Mouse (Mus musculus) heart, postnatal 0 days (tissue): ENCODE data around the gene Dnajc8. TPM values are rescaled to one million over a fixed set of nuclear protein-coding genes. Genes with fewer than 3 reads are reported as not detected.

ENCODE experiments used
- ATAC-seq: fragments of 200-750 bp; cut with Nextera tagmentation; 2 replicates; pipeline ENCODE4 v1.8.0; 2017; ENCODE audit warnings: low read depth, moderate number of reproducible peaks, moderate library complexity; ENCODE audit not compliant: insufficient read depth
- DNase-seq: peaks from one replicate; pipeline ENCODE4 v3.0.0-alpha.2; 2016; ENCODE audit warnings: low spot score
- H3K27ac ChIP-seq: fragments of 300-500 bp; sonication (generic); 2 replicates; pipeline ENCODE4 v1.5.1; 2014; ENCODE audit warnings: low read depth, mild to moderate bottlenecking
- H3K27me3 ChIP-seq: fragments of 300-500 bp; sonication (generic); 2 replicates; pipeline ENCODE4 v1.6.1; 2014; ENCODE audit warnings: low read length, mixed read lengths; ENCODE audit not compliant: control insufficient read depth, insufficient read depth
- H3K36me3 ChIP-seq: fragments of 300-500 bp; sonication (generic); replicated peaks from 2 replicates; pipeline ENCODE4 v1.6.1; 2014; ENCODE audit warnings: low read length, mixed read lengths; ENCODE audit not compliant: control insufficient read depth, insufficient read depth
- H3K4me1 ChIP-seq: fragments of 300-500 bp; sonication (generic); 2 replicates; pipeline ENCODE4 v1.6.1; 2014; ENCODE audit warnings: antibody characterized with exemption; ENCODE audit not compliant: control insufficient read depth, insufficient read depth
- H3K4me2 ChIP-seq: fragments of 300-500 bp; sonication (generic); 2 replicates; pipeline ENCODE4 v1.6.1; 2014; ENCODE audit warnings: low read depth, mild to moderate bottlenecking, low read length, moderate library complexity
- H3K4me3 ChIP-seq: fragments of 300-500 bp; sonication (generic); 2 replicates; pipeline ENCODE4 v1.5.1; 2014; ENCODE audit warnings: low read depth, low read length
- H3K9ac ChIP-seq: fragments of 300-500 bp; sonication (generic); replicated peaks from 2 replicates; pipeline ENCODE4 v1.6.1; 2014; ENCODE audit warnings: low read depth, low read length, mixed read lengths
- H3K9me3 ChIP-seq: fragments of 300-500 bp; sonication (generic); replicated peaks from 2 replicates; pipeline ENCODE4 v1.6.1; 2016; ENCODE audit warnings: low read length; ENCODE audit not compliant: control insufficient read depth
- CTCF ChIP-seq: IDR thresholded peaks from 2 replicates; pipeline ENCODE4 v1.5.1; 2016; ENCODE audit warnings: antibody characterized with exemption, control low read depth, low read depth
- EP300 ChIP-seq: IDR thresholded peaks from 2 replicates; pipeline ENCODE4 v1.6.1; 2016; ENCODE audit warnings: antibody characterized with exemption, low read depth
- WGBS: fragments of 180-500 bp; shearing (Covaris S2); extraction: QIAGEN DNeasy Blood & Tissue Kit; methylation state at CpG from one replicate; pipeline ENCODE4 v1.1.7; 2014; 5-methylcytosine and 5-hydroxymethylcytosine counted together
- polyA plus RNA-seq: library from polyadenylated mRNA; unstranded; fragments of >200 nt; fragmentation: Nextera tagmentation; extraction: Ambion mirVana; gene quantifications from 2 replicates; pipeline ENCODE4 v1.2.1, GENCODE M21; 2015
- total RNA-seq: library from RNA; depleted of rRNA; stranded (reverse); fragments of >200 nt; gene quantifications from 2 replicates; pipeline ENCODE4 v1.2.3, GENCODE M21; 2014; ENCODE audit warnings: low replicate concordance

Gene Dnajc8
- total and polyA plus RNA-seq, 2 experiments from 2014 or later, result 94.1 to 104 TPM

GRCm38 (mm10) chr4:132571190-132571589, 35.8 kb downstream of the Dnajc8 start:
- WGBS, result 87% methylated on average over 9 of the region's 9 CpGs
- no peak overlapping the region for H3K4me2 ChIP-seq
- DNase-seq, result no peak
- TF ChIP-seq EP300 (no peak), CTCF (no peak)
- no peak overlapping the region for H3K4me3 ChIP-seq
- no peaks in the 10 kb centered on the region for H3K9me3 ChIP-seq
- ATAC-seq, result no peak
- no peaks in the 10 kb centered on the region for H3K27me3 ChIP-seq
- peaks cover 7% of the 10 kb centered on the region for H3K4me1 ChIP-seq
- no peak overlapping the region for H3K27ac ChIP-seq
- H3K9ac ChIP-seq, result no peak overlapping the region
- H3K36me3 ChIP-seq, result no peaks in the 10 kb centered on the region

DNA sequence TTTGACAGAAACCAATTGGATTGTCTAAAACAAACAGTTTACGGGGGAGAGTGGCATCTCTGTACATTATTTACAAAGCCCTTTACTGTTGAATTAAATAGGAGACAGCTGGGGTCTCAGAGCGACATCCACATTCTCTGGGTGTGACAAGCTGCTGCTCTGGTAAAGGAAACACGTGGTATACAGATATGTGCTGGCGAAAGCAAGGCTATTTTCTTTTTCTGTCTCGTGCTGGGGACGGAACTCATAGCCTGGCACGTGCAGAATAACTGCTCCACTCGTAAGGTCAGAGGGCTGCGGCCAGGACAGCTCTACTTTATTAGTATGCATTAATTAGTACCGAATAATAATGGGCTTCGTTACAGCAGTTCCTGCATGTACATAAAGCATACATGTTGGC, 38.0 kb downstream of the Dnajc8 start:
- DNase-seq, result peak; percentile 79
- Histone ChIP-seq H3K27me3 (no peaks in the 10 kb centered on the region), H3K9me3 (no peaks in the 10 kb centered on the region), H3K36me3 (no peaks in the 10 kb centered on the region), H3K4me3 (no peak overlapping the region), H3K4me1 (peaks cover 7% of the 10 kb centered on the region), H3K9ac (no peak overlapping the region), H3K4me2 (peak overlapping the region; percentile 11; the same call in 1 of the 2 replicates), H3K27ac (no peak overlapping the region)
- 29% methylated on average over 11 of the region's 11 CpGs for WGBS
- TF ChIP-seq EP300 (no peak), CTCF (no peak)
- ATAC-seq, result peak; percentile 81

DNA sequence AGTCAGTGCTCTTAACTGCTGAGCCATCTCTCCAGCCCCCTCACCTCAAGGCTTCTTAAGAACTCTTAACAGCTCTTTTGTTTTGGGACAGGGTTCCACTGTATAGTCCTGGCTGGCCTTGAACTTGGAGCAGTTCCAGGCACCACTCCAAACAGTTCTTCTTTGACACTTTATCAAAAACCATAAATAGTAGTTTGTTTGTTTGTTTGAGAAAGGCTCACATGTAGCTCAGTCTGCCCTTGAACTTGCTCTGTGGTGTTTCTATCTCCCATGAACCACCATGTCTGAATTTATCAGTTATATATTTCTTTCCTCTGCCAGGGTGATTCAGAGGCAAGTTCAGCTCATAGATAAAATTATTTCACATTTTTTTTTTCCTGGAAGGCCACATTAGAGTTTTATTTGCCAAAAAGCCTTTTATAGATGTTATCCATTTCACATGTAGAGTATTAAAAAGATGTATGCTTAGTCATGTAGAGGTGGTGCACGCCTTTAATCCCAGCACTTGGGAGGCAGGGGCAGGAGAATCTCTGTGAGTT, 39.5 kb downstream of the Dnajc8 start:
- TF ChIP-seq CTCF (no peak), EP300 (no peak)
- ATAC-seq, result no peak

GRCm38 (mm10) chr4:132583781-132584180, 48.4 kb downstream of the Dnajc8 start:
- no peak overlapping the region for H3K9ac ChIP-seq
- 0 out of 2 replicates have a peak, but pooled peaks cover 5% of the 10 kb centered on the region for H3K9me3 ChIP-seq
- H3K4me2 ChIP-seq, result no peak overlapping the region
- no peak overlapping the region for H3K4me3 ChIP-seq
- no peak for DNase-seq
- no peaks in the 10 kb centered on the region for H3K36me3 ChIP-seq
- H3K4me1 ChIP-seq, result no peaks in the 10 kb centered on the region
- H3K27ac ChIP-seq, result no peak overlapping the region
- H3K27me3 ChIP-seq, result no peaks in the 10 kb centered on the region
- ATAC-seq, result no peak
- TF ChIP-seq CTCF, result no peak
- TF ChIP-seq EP300, result no peak
- WGBS, result 58% methylated on average over 3 of the region's 3 CpGs

More for the DNA sequence above, 39.5 kb downstream of the Dnajc8 start:
- no peak overlapping the region for H3K4me2 ChIP-seq
- no peaks in the 10 kb centered on the region for H3K36me3 ChIP-seq
- no peak overlapping the region for H3K27ac ChIP-seq
- H3K4me3 ChIP-seq, result no peak overlapping the region
- 95% methylated on average over 1 of the region's 1 CpGs for WGBS
- no peaks in the 10 kb centered on the region for H3K27me3 ChIP-seq
- H3K9me3 ChIP-seq, result no peaks in the 10 kb centered on the region
- no peak for DNase-seq
- H3K9ac ChIP-seq, result no peak overlapping the region
- H3K4me1 ChIP-seq, result peaks cover 7% of the 10 kb centered on the region

- Histone ChIP-seq H3K27me3 (no peaks in the 10 kb centered on the region), H3K4me1 (no peaks in the 10 kb centered on the region), H3K27ac (no peak overlapping the region), H3K4me3 (no peak overlapping the region), H3K4me2 (no peak overlapping the region), H3K9ac (no peak overlapping the region), H3K36me3 (no peaks in the 10 kb centered on the region), H3K9me3 (0 out of 2 replicates have a peak, but pooled peaks cover 5% of the 10 kb centered on the region)
- ATAC-seq (no peak), DNase-seq (no peak)
- 67% methylated on average over 2 of the region's 2 CpGs for WGBS
- TF ChIP-seq EP300 (no peak), CTCF (no peak)
Measured at GRCm38 (mm10) chr4:132584975-132585374, 49.6 kb downstream of the Dnajc8 start.

- ATAC-seq (no peak), DNase-seq (no peak)
- Histone ChIP-seq H3K4me3 (no peak overlapping the region), H3K36me3 (no peaks in the 10 kb centered on the region), H3K27ac (no peak overlapping the region), H3K9ac (no peak overlapping the region), H3K9me3 (no peaks in the 10 kb centered on the region), H3K4me2 (no peak overlapping the region), H3K27me3 (no peaks in the 10 kb centered on the region), H3K4me1 (no peaks in the 10 kb centered on the region)
- WGBS, result 91% methylated on average over 4 of the region's 4 CpGs
- TF ChIP-seq CTCF (no peak), EP300 (no peak)
Measured at GRCm38 (mm10) chr4:132586282-132586681, 50.9 kb downstream of the Dnajc8 start.
